Mouse (Mus musculus): ENCODE measurements around the gene Peak1.
"Not testable (repeated sequence)": the region's sequence is repeated elsewhere in the genome, so short reads cannot be mapped to it uniquely, and the experiment has no call there.

Gene Peak1

DNA sequence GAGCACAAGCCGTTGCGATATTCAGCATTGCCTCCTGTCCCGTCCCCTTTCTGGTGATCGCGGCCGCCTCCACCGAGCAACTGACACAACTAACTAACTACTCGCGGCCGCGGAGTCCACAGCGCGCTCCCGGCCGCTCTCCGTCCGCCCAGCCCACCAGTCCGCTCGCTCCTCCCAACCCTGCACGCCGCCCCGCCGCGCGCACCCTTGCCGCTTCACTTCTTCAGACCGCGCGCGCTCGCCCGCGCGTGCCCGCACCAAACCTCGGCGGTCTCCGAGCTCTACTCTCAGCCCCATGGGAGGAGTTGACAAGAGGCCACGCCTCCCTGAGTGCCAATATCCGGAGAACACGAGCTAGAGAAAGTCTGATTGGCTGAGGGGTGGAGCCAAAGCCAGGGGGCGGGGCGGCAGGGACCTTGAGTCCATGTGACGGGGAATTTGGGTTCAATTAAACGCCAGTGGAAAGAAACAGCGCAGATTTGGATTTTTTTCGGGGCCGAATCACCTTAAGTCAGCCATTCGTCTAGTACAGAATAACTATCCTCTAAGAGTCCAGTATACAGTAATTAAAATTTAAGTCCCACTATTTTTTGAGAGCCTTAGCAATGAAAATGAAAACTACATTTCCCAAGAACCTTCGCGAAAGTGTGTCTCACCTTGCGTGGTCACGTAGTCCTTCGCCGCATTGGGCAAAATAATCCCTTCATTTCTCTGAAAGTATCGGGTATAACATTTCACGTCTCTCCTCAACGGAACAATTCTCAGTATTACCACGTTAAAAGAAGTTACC, at the start of gene Peak1, which contains the start of gene Hmg20a:
TSS of gene Peak1 (minus strand) at position 120 of the 790 bp plus-strand sequence.
TSS of gene Hmg20a (plus strand) at position 662 of the 790 bp plus-strand sequence.
- peak; percentile 100 for DNase-seq (ENCODE audit: low spot score)

DNA sequence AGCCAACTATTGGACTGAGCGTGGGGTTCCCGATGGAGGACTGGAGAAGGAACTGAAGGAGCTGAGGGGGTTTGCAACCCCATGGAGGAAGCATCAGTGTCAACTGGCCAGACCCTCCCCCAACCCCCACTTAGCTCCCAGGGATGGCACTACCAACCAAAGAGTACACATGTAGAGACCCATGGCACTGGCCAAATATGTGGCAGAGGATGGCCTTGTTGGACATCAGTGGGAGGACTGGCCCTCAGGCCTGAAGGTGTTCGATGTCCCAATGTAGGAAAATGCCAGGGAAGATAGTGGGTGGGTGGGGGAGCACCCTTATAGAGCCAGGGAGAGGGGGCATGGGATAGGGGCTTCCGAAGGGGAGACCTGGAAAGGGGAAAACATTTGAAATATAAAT, 48.4 kb upstream of the Peak1 start:
- no peak for DNase-seq (ENCODE audit: low spot score)

DNA sequence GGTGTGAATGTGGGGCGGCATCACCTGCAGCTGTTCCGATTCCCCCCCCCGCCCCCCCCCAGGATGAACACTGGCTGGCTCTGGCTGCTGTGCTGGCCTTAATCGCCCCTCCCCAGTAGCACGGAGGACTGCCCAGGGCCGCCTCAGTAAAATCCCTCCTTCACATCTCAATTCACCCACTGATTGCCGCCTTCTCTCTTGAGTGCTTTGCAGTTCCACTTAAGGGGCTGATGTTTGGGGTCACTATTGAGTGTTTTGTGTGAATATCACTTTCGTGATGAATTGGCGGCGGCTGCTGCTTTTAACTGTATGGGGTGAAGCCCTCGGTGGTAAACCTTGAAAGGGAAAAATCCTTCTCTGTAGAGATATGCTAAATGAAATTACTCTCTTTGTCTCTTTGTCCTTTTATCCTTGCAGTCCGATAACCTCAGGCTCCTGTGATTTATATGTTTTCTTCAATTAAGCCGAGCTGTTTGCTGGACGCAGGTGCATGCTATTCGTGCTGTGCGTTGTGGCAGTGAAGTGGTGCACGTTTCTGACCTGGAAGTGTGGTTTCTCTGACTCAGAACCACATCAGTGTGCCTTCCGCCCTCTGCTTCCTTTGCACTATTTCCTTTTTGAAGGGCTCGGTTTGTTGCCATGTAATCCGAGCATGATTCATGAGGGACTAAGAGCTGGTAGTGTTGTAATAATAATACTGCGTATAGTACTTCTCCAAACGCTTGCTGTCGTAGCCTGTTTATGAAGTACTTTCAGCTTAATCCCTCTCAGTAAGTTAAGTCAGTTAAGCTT, 47.2 kb upstream of the Peak1 start:
- no peak for DNase-seq (ENCODE audit: low spot score)

DNA sequence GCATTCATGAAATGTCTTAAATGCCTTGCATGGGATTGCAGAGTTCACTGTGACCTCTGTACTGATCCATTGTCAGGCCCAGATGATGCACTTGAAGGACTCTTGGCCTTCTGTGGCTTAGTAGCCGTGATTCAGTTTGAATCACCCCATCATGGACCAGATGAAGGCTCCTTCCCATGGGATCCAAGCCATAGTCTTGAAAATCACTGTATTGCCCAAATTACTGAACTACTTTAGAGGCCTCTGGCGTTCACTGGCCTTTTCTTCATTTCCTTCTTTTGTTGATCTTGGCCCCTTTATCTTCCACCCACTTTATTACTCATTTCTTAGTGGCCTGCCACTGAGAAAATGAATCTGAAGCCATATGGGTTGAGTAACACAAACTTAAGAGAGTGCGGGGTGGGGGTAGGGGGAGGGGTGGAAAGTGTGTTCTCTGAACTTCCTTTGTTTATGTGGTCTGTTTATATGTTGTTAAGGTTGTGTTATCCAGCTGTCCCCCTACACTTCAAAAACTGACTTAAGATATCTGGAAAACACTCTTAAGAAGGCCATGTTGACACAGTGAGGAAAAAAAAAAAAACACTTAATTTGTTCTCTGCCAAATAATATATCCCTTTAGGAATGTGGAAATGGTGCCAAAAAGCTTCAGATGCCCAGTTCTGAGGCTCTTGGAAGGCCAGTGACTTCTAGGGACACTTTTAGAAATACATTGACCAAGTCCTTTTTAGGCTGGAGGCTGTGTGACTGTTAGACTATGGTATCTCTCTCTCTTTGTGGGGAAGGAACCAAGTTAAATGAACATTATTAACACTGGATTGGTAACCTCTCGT, 46.0 kb upstream of the Peak1 start:
- no peak for DNase-seq (ENCODE audit: low spot score)

DNA sequence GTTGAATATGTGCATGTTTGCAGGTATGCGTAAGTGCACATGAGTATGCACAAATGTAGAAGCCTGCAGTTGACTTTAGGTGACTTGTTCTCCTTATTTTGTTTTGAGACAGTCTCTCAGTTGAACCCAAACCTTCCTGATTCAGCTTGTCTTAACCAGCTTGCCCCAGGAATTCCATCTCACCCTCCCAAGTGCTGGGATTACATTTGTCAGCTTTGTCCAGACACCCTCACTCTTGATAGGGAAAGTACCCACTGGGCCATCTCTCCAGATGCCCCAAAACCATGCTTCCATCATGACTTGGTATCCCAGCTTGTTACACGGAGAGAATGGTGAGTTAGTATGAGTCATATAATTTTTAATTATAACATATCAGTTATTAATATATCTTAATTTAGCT, 45.2 kb upstream of the Peak1 start:
- no peak for DNase-seq (ENCODE audit: low spot score)

DNA sequence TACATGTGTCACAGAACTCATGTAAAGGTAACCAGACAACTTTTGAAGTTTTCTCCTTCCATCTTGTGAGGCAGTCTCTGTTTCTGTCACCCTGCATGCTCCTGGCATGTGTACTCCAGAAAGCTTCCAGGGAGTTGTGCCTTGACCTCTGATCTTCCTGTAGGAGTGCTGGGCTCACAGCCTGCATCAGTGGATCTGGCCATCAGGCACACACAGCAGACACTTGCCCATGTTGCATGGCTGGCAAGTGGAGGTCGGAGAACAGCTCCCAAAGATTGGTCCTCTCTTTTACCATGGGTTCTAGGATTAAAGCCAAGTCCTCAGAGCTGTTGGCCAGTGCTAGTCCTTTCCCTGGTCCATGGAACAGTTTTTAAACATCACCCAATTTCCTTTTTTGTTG, 44.7 kb upstream of the Peak1 start:
- no peak for DNase-seq (ENCODE audit: low spot score)

DNA sequence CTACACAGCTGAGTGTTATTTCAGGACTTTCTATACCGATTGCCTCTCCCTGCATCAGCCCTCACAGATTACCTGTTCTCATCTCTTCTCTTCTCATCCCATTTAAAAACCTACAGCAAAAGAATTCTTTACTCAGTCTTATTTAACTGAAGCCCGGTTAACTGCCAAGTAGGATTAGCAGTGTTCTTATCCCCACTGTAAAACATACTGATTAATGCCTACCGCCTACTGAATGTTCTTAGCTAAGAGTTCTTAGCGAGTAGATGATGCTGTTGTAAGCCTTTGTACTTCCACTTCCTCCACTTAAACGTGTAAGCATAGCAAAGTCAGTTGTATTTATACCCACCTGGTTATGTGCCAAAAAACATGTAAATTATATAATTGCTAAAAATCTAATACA, 43.1 kb upstream of the Peak1 start:
- DNase-seq (ENCODE audit: low spot score) = no peak

DNA sequence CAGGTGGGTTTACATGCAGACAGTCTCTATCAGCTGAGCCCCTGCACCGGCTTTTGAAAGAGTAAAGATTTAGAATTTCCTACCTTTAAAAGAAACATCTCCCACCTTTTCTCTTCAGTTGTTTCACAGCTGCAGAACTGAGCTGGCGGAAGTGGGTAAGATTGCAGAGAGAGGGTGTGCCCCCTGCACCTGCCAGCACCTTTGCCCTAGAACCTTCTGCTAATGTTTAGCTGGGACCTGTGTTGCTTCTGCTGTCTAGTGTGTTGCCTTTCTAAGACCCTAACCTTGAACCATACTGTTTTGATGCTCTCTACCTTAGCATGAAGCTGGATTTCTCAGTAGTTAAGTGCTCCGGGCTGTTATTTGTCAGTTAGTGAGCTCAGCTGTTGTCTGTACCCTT, 38.6 kb upstream of the Peak1 start:
- no peak for DNase-seq (ENCODE audit: low spot score)

DNA sequence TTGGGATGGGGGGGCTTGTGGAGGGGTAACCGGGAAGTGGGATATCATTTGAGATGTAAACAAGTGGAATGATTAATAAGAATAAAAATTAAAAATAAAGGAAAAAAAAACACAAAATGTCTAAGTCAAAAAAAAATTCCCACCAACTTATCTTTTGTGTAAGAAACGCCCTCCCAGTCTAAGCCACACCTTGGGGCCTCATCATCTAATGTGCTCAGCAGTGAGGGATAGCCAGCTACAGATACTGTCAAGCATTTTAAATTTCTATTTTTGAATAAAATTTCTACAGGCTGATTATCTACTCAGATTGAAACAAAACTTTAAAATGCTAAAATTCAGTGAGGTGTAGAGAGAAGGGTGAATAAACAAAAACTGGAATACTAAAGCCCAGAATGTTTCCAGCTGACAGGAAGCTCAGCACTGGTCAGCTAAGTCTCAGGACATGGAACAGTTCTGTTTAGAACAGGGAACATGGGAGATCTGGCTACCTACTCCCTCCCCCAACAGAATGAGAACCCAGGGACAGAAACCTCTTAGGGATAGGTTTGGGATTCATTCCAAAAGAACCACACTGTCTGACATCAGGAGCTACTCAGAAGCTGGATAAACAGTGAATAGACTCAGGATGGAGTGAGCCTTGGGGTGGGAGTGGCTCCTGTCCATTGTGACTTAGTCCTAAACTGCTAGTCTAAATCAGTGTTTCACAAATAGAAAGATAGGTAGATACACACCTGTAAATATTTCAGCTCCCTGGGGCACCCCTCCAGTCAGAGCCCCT, 35.4 kb upstream of the Peak1 start:
- no peak for DNase-seq (ENCODE audit: low spot score)

DNA sequence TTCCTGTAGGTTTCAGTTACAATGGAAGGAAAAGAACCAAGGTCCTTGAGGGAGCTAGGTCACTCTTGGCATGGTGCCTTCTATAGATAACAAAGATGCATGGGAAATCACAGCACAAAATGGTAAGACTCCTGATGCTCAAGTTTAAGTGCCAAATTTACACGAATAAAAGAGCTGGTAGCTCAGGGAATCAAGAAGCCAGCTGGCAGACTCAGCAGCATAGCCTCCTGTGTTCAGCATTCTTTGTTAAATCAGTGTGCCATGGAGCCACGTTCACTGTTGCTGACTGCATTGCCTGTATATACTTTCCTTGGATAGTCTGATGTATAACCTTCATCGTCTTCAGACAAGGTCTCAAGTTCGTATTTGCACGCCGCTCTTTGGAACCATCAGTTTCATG, 33.7 kb upstream of the Peak1 start:
- no peak for DNase-seq (ENCODE audit: low spot score)

DNA sequence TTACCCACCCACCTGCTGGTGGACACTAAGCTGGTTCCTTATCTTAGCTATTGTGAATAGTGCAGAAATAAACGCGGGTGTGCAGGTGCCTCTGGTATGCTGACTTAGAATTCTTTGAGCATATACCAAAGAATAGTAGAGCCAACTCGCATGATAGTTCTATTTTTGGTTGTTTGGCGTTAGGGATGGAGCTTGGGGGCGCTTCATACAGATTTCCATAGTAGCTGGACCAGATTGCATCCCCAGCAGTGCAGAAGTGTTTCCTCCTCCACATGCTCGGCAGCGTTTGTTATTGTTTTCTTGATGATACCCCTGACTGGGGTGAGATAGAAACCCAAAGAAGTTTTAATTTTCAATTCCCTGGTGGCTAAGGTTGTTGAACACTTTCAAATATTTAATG, 21.8 kb upstream of the Peak1 start:
- no peak for DNase-seq (ENCODE audit: low spot score)

DNA sequence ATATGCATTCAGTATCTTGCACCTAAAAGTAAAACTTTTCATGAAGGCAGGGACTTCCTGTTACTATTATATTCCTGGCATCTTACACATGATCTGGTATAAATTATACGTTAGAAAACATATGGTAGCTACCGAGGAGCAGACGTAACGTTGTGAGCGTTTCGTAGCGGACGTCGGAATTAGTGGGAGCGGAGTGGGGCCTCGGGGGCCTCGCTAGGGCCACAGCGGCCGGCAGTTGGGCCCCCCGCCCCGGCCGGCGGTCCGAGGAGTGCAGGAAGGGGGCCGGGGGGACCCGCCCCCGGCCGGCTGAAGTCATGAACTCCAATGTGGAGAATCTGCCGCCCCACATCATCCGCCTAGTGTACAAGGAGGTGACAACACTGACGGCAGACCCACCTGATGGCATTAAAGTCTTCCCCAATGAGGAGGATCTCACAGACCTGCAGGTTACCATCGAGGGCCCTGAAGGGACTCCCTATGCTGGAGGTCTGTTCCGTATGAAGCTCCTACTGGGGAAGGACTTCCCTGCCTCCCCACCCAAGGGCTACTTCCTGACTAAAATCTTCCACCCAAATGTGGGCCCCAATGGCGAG, 19.5 kb upstream of the Peak1 start:
- DNase-seq (ENCODE audit: low spot score) = not testable (repeated sequence)

DNA sequence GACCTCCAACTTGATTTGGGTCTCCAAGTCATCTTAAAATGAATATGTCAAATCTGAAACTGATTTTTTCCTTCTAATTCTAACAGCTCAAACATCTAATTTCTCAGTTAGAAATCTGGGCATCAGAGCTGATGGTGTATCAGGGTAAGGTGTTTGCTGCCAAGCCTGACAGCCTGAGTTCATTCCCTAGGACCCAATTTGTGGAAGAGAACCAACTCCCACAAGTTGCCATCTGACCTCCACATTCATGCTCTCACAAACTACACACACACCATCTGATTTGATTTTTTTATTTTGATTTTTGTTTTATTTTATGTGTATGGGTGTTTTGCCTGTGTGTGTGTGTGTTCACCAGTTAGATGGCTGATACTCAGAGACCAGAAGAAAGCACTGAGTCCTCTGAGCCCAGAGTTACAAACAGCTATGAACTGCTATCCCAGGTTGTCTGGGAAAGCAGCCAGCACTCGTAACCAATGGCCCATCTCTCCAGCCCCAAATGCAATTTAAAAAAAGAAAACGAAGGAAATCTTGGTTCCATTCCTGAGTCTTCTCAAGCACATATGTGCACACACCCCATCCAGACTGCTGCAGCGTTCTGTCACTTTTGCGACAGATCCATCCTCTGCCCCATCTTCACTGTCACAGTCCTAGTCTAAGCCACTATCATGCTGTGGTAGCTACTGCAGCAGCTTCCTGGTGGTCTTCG, 18.1 kb upstream of the Peak1 start:
- DNase-seq (ENCODE audit: low spot score) = no peak

DNA sequence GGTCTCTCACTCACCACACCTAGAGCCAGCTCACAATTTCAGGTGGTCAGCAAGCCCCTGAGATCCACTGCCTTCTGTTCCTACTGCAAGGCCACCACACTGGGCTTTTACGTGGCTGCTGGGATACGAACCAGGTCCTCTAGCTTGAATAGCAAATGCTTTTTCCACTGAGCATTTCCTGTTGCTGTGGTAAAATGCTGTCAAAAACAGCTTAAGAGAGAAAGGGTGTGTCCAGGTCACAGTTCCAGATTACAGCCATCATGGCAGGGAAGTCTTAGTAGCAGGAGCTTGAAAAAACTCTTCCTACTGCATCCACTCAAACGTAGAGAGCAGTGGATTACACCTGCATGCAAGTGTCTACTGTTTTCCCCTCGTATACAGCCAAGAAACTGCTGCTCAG, 7.0 kb upstream of the Peak1 start:
- DNase-seq (ENCODE audit: low spot score) = no peak

DNA sequence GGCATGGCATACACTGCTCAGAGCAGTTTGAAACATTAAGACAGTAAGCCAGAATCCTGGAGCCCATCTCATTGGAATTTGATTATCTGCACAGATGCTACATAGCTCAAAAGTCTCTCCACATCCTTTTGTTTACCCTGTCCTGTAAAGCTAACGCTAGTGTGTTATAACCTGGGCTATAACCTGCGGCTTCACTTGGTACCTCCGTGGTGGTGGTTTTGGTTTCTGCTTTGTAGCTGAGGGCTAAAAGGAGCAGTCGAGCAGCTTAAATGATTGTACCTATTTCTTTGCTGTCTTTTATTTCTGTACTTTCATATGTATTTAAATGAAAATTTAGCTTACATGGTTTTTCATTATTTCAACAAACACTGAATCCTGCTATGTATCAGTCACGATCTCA, 4.1 kb upstream of the Peak1 start:
- DNase-seq (ENCODE audit: low spot score) = no peak

DNA sequence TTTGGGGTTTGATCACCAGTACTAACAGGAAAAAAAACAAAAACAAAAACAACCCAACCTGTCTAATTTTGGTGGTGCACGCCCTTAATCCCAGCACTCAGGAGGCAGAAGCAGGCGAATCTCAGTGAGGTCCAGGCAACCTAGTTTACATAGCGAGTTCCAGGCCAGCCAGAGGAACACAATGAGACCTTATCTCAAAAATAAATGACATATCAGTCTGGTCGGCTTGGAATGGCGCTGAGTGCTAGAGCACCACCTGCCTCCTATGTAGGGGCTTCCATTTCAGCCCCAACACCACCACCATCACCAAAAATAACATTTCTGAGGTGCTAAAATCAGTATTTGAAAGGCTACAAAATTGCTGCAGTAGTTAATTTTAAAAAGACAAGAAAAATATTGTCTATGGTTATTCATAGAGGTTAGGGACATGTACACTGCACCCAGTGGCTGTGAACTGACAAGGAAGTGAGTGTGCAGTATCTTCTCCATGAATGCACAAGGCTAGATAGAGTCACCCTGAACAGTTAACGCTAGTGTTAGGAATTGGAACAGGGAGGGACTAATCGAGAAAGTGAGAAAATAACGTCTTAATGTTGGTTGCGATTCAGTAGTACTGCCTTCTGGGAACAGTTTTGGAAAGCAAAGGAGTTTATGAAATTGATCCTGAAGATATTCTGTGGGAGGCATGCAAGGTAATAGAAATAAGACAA, 3.2 kb upstream of the Peak1 start:
- no peak for DNase-seq (ENCODE audit: low spot score)

DNA sequence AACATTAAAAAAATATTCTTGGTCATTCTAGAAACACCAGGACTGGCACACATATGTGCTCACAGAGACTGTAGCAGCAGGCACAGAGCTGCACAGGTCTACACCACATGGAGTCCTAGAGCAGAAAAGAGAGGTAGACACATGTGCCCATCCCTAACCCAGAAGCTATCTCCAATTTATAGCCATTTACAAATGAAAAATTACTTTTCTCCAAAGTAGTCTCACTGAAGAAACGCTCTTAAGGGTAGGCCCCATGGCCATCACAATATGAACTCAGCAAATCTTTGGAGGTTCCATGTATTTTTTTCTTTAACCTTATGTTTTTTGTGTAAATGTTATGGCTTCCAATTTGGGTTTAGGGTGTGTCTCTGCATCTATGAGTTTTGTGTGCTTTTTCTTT, 2.4 kb upstream of the Peak1 start:
- no peak for DNase-seq (ENCODE audit: low spot score)

DNA sequence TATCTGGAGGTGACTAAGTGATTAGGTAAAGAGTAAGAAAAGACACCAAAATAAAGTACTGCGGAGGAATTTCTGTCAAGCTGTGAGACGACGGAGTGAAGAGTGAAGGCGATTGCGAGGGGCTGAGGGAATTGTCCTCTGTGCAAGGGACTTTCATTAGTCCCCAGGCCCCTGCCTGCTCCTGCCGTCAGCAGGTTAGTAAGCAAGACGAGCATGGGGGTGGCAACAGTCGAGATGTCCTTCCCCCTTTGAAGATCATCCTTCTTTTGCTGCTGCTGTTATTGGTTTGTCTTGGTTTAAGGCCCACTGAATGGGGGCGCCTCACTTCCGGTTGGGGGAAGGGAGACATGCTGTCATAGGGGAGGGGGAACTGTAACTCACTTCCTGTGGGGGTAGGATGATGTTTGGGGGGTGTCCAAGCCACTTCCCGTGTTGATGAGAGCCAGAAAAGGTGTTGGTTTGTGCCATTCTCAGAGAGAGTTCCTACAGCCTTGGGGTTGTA, 922 bp upstream of the Peak1 start:
- DNase-seq (ENCODE audit: low spot score) = peak; percentile 80

DNA sequence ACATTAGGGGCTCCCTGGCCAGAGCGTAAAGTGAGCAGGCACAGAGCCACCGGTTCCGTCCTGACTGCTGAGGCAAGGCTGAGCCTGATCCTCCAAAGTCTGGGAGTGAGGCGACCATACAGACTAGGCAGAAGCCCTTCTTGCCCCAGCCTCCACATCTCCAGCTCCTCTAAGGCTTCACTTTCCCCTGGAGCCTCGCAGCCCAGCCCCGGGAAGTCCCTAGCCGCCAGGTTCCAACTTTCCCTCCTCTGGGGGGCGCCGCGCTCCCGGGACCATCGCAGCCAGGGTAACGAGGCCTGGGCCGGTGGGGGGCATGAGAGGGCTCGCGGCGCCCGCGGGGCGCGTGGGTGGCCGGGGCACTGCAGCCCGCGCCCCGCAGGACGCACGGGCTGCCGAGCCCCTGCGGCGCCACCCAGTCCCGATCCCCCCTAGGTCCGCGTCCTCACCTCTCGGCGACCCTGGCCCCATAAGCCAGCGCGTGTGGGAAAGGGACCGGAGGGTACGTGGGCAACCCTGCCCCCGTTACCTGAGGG, 386 bp downstream of the Peak1 start:
- peak; percentile 83 for DNase-seq (ENCODE audit: low spot score)
